Mouse (Mus musculus): ENCODE data around the gene Cit.

The Cit gene

GRCm38 (mm10) chr5:115976446-115976845 is 131.4 kb downstream of the Cit start:
- no peak for DNase-seq

- DNase-seq, result peak; percentile 41
Measured at GRCm38 (mm10) chr5:115977266-115977665, 132.2 kb downstream of the Cit start.

- peak; percentile 80 for DNase-seq
Measured at GRCm38 (mm10) chr5:115977757-115978156, 132.7 kb downstream of the Cit start.

- no peak for DNase-seq
Measured at GRCm38 (mm10) chr5:115978255-115978654, 133.2 kb downstream of the Cit start.

GRCm38 (mm10) chr5:115979134-115979696 is 134.1 kb downstream of the Cit start:
- DNase-seq, result peak; percentile 30

DNA sequence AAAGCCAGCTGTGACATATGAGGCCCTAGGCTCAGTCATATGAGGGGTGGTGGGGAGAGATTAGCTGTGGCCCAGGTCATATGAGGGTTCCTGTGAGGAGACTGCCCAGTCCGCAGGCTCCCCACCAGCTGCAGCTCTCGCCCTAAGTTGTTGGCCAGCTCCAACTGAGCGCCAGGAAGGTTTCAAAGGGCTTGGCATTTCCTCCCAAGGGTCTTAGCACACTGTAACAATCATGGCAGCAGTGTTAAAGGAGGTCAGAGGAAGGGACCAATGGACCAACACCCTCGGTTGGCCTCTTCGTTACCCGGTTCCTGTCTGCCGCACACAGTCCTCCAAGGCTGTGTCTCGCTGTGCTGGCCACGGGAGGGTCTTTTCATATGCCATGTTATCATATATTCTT is 135.5 kb downstream of the Cit start:
- peak; percentile 50 for DNase-seq

- DNase-seq, result peak; percentile 37
Measured at GRCm38 (mm10) chr5:115982671-115983373, 137.7 kb downstream of the Cit start.

GRCm38 (mm10) chr5:115984392-115984791 is 139.3 kb downstream of the Cit start:
- no peak for DNase-seq

DNA sequence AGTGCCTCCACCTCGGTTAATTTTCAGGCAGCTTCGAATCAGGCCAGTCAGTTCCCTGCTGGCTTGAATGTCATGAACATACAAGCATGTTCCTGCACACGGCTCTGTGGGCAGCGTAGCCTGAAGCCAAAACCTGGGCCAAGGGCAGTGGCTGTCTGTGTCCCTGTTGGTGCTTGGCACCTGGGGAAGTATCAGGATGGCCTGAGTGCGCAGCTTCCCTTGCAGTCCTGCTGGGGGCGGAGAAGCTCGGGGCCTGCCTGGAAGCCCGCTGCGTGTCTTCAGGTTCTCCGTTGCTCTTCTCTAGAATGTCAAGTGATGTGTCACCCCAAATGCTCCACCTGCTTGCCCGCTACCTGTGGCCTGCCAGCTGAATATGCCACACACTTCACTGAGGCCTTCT is 140.0 kb downstream of the Cit start:
- no peak for DNase-seq

DNA sequence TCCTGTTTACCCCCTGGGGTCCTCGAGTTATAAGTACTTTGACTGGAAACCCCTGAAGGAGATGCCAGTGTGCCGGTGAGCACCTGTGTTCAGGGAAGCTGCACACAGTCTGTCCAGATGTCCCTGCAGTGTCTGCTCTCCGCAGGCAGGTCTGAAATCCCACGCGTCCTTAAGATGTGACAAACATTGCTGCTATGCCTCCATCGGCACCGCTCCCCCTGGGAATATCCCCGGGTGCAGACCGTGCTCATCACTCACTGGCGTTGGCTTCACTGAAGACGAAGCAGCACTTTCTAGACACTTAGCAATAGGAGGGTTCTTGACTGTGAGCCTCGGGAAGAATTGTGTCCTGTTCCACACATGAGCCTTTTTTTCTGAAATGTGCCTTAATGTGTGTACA is 142.2 kb downstream of the Cit start:
- no peak for DNase-seq

- DNase-seq, result no peak
Measured at GRCm38 (mm10) chr5:115991717-115992116, 146.6 kb downstream of the Cit start.

GRCm38 (mm10) chr5:115994101-115994500 is 149.0 kb downstream of the Cit start:
- DNase-seq, result no peak

DNA sequence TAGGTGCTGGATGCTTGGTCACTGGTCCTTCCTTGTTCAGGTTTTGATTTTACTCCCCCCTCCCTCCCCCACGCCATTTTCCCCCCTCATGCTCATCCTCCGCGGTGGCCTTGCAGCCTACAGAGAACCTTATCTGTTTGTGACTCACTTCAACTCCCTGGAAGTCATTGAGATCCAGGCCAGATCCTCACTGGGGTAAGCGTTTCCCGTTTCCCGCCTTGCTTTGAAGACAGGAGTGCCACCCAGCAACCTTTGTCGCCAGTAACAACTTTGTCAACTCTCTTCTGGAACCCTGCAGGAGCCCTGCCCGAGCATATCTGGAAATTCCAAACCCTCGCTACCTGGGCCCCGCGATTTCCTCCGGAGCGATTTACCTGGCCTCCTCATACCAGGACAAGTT is 152.3 kb downstream of the Cit start:
- no peak for DNase-seq

- no peak for DNase-seq
Measured at GRCm38 (mm10) chr5:116003154-116003553, 158.1 kb downstream of the Cit start.

DNA sequence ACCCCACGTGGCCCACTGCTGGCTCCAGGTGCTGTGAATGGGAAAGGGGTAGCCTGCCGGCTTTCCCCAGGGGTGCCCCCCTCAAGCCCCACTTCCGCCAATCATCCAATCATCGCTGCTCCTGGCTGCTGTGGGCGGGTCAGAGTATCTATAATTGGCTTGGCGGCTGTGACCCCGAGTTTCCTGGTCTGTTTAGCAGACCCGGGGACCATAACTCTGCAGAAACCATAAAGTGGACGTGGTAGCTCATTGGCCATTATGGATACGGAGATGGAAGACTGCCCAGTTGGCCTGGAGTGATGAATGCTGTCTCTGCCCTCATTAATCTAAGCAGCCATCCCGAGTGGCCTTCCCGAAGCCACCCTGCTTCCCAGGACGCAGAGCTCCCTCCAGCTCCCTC is 158.7 kb downstream of the Cit start:
- DNase-seq, result no peak

DNA sequence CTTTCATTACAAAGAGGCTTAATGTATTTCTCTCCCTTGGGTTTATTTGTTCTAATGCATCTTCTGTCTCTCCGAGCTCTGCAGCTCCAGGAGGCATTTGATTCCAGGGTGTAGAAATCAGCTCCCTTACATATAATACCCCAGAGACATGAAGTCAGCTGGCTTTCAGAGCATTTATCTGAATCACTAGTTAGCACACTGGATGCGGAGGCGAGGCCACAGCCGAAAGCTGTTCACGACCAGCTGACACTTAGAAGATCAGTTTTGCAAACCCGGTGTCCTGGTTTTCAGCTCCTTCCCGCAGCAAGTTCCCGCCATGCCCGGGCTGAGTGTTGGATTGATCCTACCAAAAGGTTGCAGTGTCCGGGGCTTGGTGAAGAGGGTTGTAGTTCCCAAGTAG is 159.2 kb downstream of the Cit start:
- no peak for DNase-seq

GRCm38 (mm10) chr5:116006324-116007099 is 161.4 kb downstream of the Cit start:
- peak; percentile 66 for DNase-seq

DNA sequence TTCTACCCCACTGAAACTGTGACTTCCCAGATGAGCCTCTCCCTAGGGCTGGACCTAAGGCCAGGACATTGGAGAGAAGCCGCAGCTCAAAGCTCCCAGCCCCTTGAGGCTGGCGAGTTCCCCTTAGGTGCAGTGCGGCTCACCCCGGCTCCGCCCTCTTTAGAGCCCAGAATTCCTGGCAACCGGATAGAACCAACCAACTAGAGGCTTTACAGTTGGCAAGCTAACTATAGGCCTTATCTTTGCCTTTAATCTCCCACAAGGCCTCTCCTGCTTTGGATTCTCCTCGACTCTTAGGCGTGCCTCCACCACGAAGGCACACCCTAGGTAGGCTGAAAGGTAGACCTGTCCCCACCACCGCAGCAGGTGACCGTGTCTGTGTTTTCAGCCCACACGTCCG is 162.6 kb downstream of the Cit start:
- peak; percentile 37 for DNase-seq

GRCm38 (mm10) chr5:116009091-116009851 is 164.2 kb downstream of the Cit start:
- DNase-seq, result peak; percentile 42

- DNase-seq, result no peak
Measured at GRCm38 (mm10) chr5:116009884-116010627, 165.0 kb downstream of the Cit start.

GRCm38 (mm10) chr5:116011700-116012099 is 166.6 kb downstream of the Cit start:
- no peak for DNase-seq

- no peak for DNase-seq
Measured at GRCm38 (mm10) chr5:116012503-116012902, 167.4 kb downstream of the Cit start.

DNA sequence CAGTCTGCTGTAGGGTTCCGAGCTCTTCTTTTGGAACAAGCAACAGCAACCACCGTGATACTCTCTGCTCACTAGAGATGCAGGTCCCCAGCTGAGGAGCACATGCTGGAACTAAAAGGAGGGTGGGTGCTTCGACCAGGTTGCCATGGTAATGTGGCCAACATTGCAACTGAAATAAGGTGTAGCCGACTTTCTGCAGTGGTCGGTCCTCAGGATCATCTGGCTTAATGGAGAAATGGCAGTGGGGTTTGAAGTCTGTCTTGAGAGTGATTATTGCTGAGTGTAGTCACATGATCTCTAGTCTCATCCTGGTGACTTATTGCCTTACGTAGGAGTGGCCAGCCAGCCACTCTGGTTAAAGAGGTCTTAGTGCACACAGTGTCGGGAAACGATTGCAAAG is 168.7 kb downstream of the Cit start:
- DNase-seq, result no peak
